In the genomic region with DNA sequence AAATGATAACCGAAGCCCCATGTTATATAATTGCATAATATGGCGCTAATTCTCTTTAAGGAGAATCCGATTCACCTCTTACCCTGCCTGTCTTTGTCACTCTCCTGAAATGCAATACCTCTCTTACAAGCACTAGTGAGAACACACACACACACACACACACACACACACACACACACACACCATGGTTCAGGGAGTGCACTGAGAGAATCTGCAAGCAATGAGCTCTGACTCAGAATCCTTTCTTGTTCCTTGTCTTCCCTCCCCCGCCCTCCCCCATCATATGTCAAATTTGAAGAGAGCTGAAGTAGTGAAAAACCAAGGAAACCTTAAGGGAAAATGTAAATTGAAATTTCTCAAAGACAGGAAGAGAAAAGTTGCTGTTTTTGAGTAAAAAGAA, we compare ENCODE assay signal across 14 mouse cellular contexts.
DNase-seq lines count a peak whose midpoint lies in the region; ATAC-seq lines count a peak whose summit lies in the region.
"Had no signal": no experiment of that assay in that cellular context is flagged by ENCODE, and none has a peak within 500 bp of the region (broad histone marks: within the 10 kb centered on the region; RNA-seq: fewer than 3 reads in every experiment).

No protein-coding gene starts in this region.

- H3K4me2 ChIP-seq in embryonic facial prominence, embryonic 11.5 days (ENCODE audit: low read depth, low read length) = no peak overlapping the region
- no peak overlapping the region for H3K4me2 ChIP-seq in midbrain, embryonic 14.5 days (ENCODE audit: low read length)
- H3K4me2 ChIP-seq in midbrain, embryonic 13.5 days (replicated peaks) = no peak overlapping the region
- no peak overlapping the region for H3K4me2 ChIP-seq in forebrain, embryonic 16.5 days (ENCODE audit: low read length)
- H3K4me2 ChIP-seq: intestine, embryonic 15.5 days; liver, embryonic 13.5 days had no signal

- H3K9me3 ChIP-seq in embryonic facial prominence, embryonic 11.5 days (replicated peaks; ENCODE audit: control insufficient read depth, low read length) = no peaks in the 10 kb centered on the region
- no peaks in the 10 kb centered on the region for H3K9me3 ChIP-seq in embryonic facial prominence, embryonic 10.5 days
- no peaks in the 10 kb centered on the region for H3K9me3 ChIP-seq in midbrain, embryonic 14.5 days (ENCODE audit: control insufficient read depth, low read length)
- no peaks in the 10 kb centered on the region for H3K9me3 ChIP-seq in midbrain, embryonic 13.5 days
- H3K9me3 ChIP-seq in forebrain, embryonic 16.5 days (ENCODE audit: control insufficient read depth, low read length) = no peaks in the 10 kb centered on the region
- H3K9me3 ChIP-seq: intestine, embryonic 15.5 days; liver, embryonic 13.5 days had no signal

- H3K27me3 ChIP-seq in embryonic facial prominence, embryonic 11.5 days (ENCODE audit: control insufficient read depth, insufficient read depth, low read length) = no peaks in the 10 kb centered on the region
- H3K27me3 ChIP-seq in embryonic facial prominence, embryonic 10.5 days (replicated peaks; ENCODE audit: low read depth, poor library complexity, severe bottlenecking) = 0 out of 2 replicates have a peak, but pooled peaks cover 1% of the 10 kb centered on the region
- H3K27me3 ChIP-seq in midbrain, embryonic 14.5 days (ENCODE audit: control insufficient read depth, insufficient read depth, low read length) = no peaks in the 10 kb centered on the region
- no peaks in the 10 kb centered on the region for H3K27me3 ChIP-seq in midbrain, embryonic 13.5 days
- no peaks in the 10 kb centered on the region for H3K27me3 ChIP-seq in forebrain, embryonic 16.5 days (replicated peaks; ENCODE audit: control insufficient read depth, insufficient read depth, low read length)
- H3K27me3 ChIP-seq: intestine, embryonic 15.5 days; liver, embryonic 13.5 days had no signal

- WGBS in embryonic facial prominence, embryonic 11.5 days = 76% methylated on average over 4 of the region's 4 CpGs
- 87% methylated on average over 4 of the region's 4 CpGs for WGBS in embryonic facial prominence, embryonic 10.5 days
- WGBS in midbrain, embryonic 14.5 days = 71% methylated on average over 4 of the region's 4 CpGs
- 81% methylated on average over 4 of the region's 4 CpGs for WGBS in midbrain, embryonic 13.5 days
- 46% methylated on average over 4 of the region's 4 CpGs for WGBS in forebrain, embryonic 16.5 days

- H3K27ac ChIP-seq in embryonic facial prominence, embryonic 11.5 days (replicated peaks; ENCODE audit: low read depth, low read length) = no peak overlapping the region
- no peak overlapping the region for H3K27ac ChIP-seq in embryonic facial prominence, embryonic 10.5 days (replicated peaks)
- H3K27ac ChIP-seq in midbrain, embryonic 14.5 days (replicated peaks; ENCODE audit: low read depth, low read length) = no peak overlapping the region
- no peak overlapping the region; the same call in 1 of the 2 replicates for H3K27ac ChIP-seq in midbrain, embryonic 13.5 days
- no peak overlapping the region; the same call in 1 of the 2 replicates for H3K27ac ChIP-seq in forebrain, embryonic 16.5 days (ENCODE audit: low read length)
- H3K27ac ChIP-seq: intestine, embryonic 15.5 days; liver, embryonic 13.5 days; stomach, postnatal 0 days had no signal

- H3K9ac ChIP-seq in embryonic facial prominence, embryonic 11.5 days (replicated peaks; ENCODE audit: low read length) = no peak overlapping the region
- no peak overlapping the region for H3K9ac ChIP-seq in midbrain, embryonic 14.5 days (replicated peaks; ENCODE audit: low read length)
- no peak overlapping the region for H3K9ac ChIP-seq in midbrain, embryonic 13.5 days (replicated peaks)
- H3K9ac ChIP-seq in forebrain, embryonic 16.5 days (replicated peaks; ENCODE audit: low read depth, low read length) = no peak overlapping the region
- H3K9ac ChIP-seq: intestine, embryonic 15.5 days; liver, embryonic 13.5 days had no signal

- no peaks in the 10 kb centered on the region for H3K36me3 ChIP-seq in embryonic facial prominence, embryonic 11.5 days (replicated peaks; ENCODE audit: control insufficient read depth, insufficient read depth, low read depth, low read length)
- no peaks in the 10 kb centered on the region for H3K36me3 ChIP-seq in embryonic facial prominence, embryonic 10.5 days (replicated peaks)
- no peaks in the 10 kb centered on the region for H3K36me3 ChIP-seq in midbrain, embryonic 14.5 days (ENCODE audit: control insufficient read depth, insufficient read depth, low read length)
- H3K36me3 ChIP-seq in midbrain, embryonic 13.5 days = no peaks in the 10 kb centered on the region
- H3K36me3 ChIP-seq in forebrain, embryonic 16.5 days (ENCODE audit: control insufficient read depth, insufficient read depth) = no peaks in the 10 kb centered on the region
- H3K36me3 ChIP-seq: intestine, embryonic 15.5 days; liver, embryonic 13.5 days had no signal

- no peak for ATAC-seq in embryonic facial prominence, embryonic 11.5 days (replicated peaks; ENCODE audit: insufficient number of reproducible peaks, low FRiP score, low TSS enrichment, low read depth)
- no peak for ATAC-seq in midbrain, embryonic 14.5 days (ENCODE audit: low FRiP score, low TSS enrichment)
- ATAC-seq in midbrain, embryonic 13.5 days = no peak
- peak; percentile 74 for ATAC-seq in forebrain, embryonic 16.5 days
- ATAC-seq in erythroid progenitor cell, adult 5-6 weeks (replicated peaks; ENCODE audit: low FRiP score, poor library complexity, severe bottlenecking) = no peak
- ATAC-seq: intestine, embryonic 15.5 days had no signal

- DNase-seq in embryonic facial prominence, embryonic 11.5 days (ENCODE audit: low spot score) = peak; percentile 29
- no peak for DNase-seq in embryonic facial prominence, embryonic 10.5 days (ENCODE audit: low spot score)
- peak; percentile 51 for DNase-seq in midbrain, embryonic 14.5 days
- DNase-seq in right cerebral cortex, postnatal 10 days (ENCODE audit: low spot score in 2 of 2) = peak; percentile 56 to 60
- DNase-seq in heart, adult 11 months = no peak
- DNase-seq: heart, adult 18-20 months; heart, postnatal 10 days; liver, embryonic 13.5 days; spleen, adult 18-20 months had no signal

- H3K4me3 ChIP-seq in embryonic facial prominence, embryonic 11.5 days (ENCODE audit: low read depth, low read length) = no peak overlapping the region
- H3K4me3 ChIP-seq in embryonic facial prominence, embryonic 10.5 days = no peak overlapping the region
- H3K4me3 ChIP-seq in midbrain, embryonic 14.5 days (replicated peaks; ENCODE audit: low read depth, low read length) = no peak overlapping the region
- H3K4me3 ChIP-seq in midbrain, embryonic 13.5 days (replicated peaks) = no peak overlapping the region
- H3K4me3 ChIP-seq in forebrain, embryonic 16.5 days (replicated peaks; ENCODE audit: low read length) = no peak overlapping the region
- H3K4me3 ChIP-seq: intestine, embryonic 15.5 days; liver, embryonic 13.5 days had no signal

- 0 out of 2 replicates have a peak, but pooled peaks cover 2% of the 10 kb centered on the region for H3K4me1 ChIP-seq in embryonic facial prominence, embryonic 11.5 days (ENCODE audit: control insufficient read depth, insufficient read depth, low read length)
- peaks cover 15% of the 10 kb centered on the region for H3K4me1 ChIP-seq in embryonic facial prominence, embryonic 10.5 days
- peaks cover 9% of the 10 kb centered on the region; the same call in 1 of the 2 replicates for H3K4me1 ChIP-seq in midbrain, embryonic 14.5 days (ENCODE audit: control insufficient read depth, insufficient read depth, low read length)
- H3K4me1 ChIP-seq in midbrain, embryonic 13.5 days (replicated peaks) = peaks cover 20% of the 10 kb centered on the region
- H3K4me1 ChIP-seq in forebrain, embryonic 16.5 days (replicated peaks; ENCODE audit: control insufficient read depth, insufficient read depth, low read length) = peaks cover 6% of the 10 kb centered on the region
- H3K4me1 ChIP-seq: intestine, embryonic 15.5 days; liver, embryonic 13.5 days had no signal

Comparison
In these comparisons a context has a peak if more than half of its experiments do, and no peak if none do; other contexts are left out.
1. DNase-seq: peak in embryonic facial prominence, embryonic 11.5 days (single experiment), midbrain, embryonic 14.5 days (single experiment) and right cerebral cortex, postnatal 10 days (2 of 2); none in embryonic facial prominence, embryonic 10.5 days (single experiment) and heart, adult 11 months (single experiment).